Mouse (Mus musculus) fibroblast of lung, adult 2 months (primary cell): ENCODE data around the gene Tchhl1.
"Not testable (repeated sequence)": the region's sequence is repeated elsewhere in the genome, so short reads cannot be mapped to it uniquely, and the experiment has no call there.

Experiments
- DNase-seq: peaks from one replicate; pipeline ENCODE4 v3.0.0-alpha.2; 2011; ENCODE audit warnings: low read depth

Tchhl1 gene

GRCm38 (mm10) chr3:93468561-93468960 lies at the start of gene Tchhl1:
Gene Tchhl1, plus strand, starts transcription at chr3:93468754.
- no peak for DNase-seq

- DNase-seq: no peak
Measured at GRCm38 (mm10) chr3:93431673-93432072, 36.9 kb upstream of the Tchhl1 start.

GRCm38 (mm10) chr3:93442030-93442429 lies 26.5 kb upstream of the Tchhl1 start, which contains the start of gene Tchh:
Gene Tchh, plus strand, starts transcription at chr3:93442330.
- no peak for DNase-seq

GRCm38 (mm10) chr3:93443501-93444101 lies 25.0 kb upstream of the Tchhl1 start:
- DNase-seq: no peak

GRCm38 (mm10) chr3:93444343-93445164 lies 24.0 kb upstream of the Tchhl1 start:
- DNase-seq: no peak

GRCm38 (mm10) chr3:93445165-93445705 lies 23.3 kb upstream of the Tchhl1 start:
- no peak for DNase-seq

- no peak for DNase-seq
Measured at GRCm38 (mm10) chr3:93446128-93446755, 22.3 kb upstream of the Tchhl1 start.

- DNase-seq: not testable (repeated sequence)
Measured at GRCm38 (mm10) chr3:93446756-93447137, 21.8 kb upstream of the Tchhl1 start.

GRCm38 (mm10) chr3:93447138-93447841 lies 21.3 kb upstream of the Tchhl1 start:
- DNase-seq: no peak

- DNase-seq: no peak
Measured at GRCm38 (mm10) chr3:93466556-93466955, 2.0 kb upstream of the Tchhl1 start.

GRCm38 (mm10) chr3:93467130-93467529 lies 1.4 kb upstream of the Tchhl1 start:
- DNase-seq: no peak

GRCm38 (mm10) chr3:93469629-93470028 lies 1.1 kb downstream of the Tchhl1 start:
- no peak for DNase-seq

- DNase-seq: no peak
Measured at GRCm38 (mm10) chr3:93480053-93480452, 11.5 kb downstream of the Tchhl1 start.

GRCm38 (mm10) chr3:93481982-93482616 lies 13.5 kb downstream of the Tchhl1 start:
- no peak for DNase-seq

GRCm38 (mm10) chr3:93485611-93486010 lies 17.1 kb downstream of the Tchhl1 start:
- no peak for DNase-seq

- no peak for DNase-seq
Measured at GRCm38 (mm10) chr3:93488541-93488940, 20.0 kb downstream of the Tchhl1 start.

- no peak for DNase-seq
Measured at GRCm38 (mm10) chr3:93492176-93492575, 23.6 kb downstream of the Tchhl1 start.

- DNase-seq: peak; percentile 42
Measured at GRCm38 (mm10) chr3:93493992-93494391, 25.4 kb downstream of the Tchhl1 start.

- not testable (repeated sequence) for DNase-seq
Measured at GRCm38 (mm10) chr3:93494774-93495173, 26.2 kb downstream of the Tchhl1 start.

- DNase-seq: no peak
Measured at GRCm38 (mm10) chr3:93497131-93497530, 28.6 kb downstream of the Tchhl1 start.

GRCm38 (mm10) chr3:93499129-93499528 lies 30.6 kb downstream of the Tchhl1 start:
- DNase-seq: no peak
